Mouse (Mus musculus): ENCODE results near the gene Nxn.

GRCm38 (mm10) chr11:76436864-76437437, 38.0 kb upstream of the Nxn start:
- TF ChIP-seq CTCF (IDR thresholded peaks at IDR 0.05; ENCODE audit: low read depth, low read length) (no peak), POLR2A (IDR thresholded peaks at IDR 0.05; ENCODE audit: insufficient read depth, low read length) (no peak)

Measured in ES-Bruce4 (cell line).